Mouse (Mus musculus): ENCODE data around the gene Nhs. TPM values are rescaled to one million over a fixed set of nuclear protein-coding genes. Genes with fewer than 3 reads are reported as not detected.

The Nhs gene
- polyA plus RNA-seq (2012; ENCODE audit: insufficient read depth, insufficient read length, missing spikeins) = 0.13 TPM in 1 of 2 replicates, not detected in the other

GRCm38 (mm10) chrX:162159637-162160611 lies at the start of gene Nhs:
Gene Nhs, minus strand, starts transcription at chrX:162159730.
- Histone ChIP-seq H3K4me1 (ENCODE audit: control insufficient read depth, insufficient read depth, insufficient read length, low read length) (no peaks in the 10 kb centered on the region; the same call in 1 of the 2 replicates), H3K27ac (replicated peaks; ENCODE audit: low read depth, low read length) (no peak within 1 kb of the TSS), H3K4me3 (ENCODE audit: insufficient read depth, low read depth, low read length) (peak within 1 kb of the TSS; percentile 61)

DNA sequence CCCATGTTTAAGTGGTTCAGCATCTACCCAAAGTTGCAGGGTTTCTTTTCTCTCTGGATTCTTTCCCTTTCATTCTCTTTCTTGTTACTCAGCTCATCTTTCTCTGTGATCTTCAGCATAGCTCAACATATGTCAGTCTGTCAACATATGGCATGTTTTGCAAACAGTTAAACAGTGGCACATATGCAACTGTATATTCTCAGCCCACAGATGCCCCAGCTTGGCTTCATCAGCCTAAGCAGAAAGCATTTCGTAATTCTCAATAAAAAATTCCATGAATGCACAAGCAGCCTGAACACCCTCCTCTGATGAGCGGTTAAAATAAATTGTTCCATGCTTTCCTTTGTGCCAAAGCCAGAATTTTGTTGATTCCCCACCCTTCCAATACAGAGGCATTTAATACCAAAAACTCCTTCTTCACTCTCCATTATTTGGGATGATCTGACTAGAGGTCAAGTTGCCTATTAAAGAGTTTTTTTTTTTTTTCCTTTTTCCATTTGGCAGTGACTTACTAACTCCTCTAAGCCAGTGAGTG lies 46.9 kb upstream of the Nhs start:
- Histone ChIP-seq H3K4me3 (ENCODE audit: insufficient read depth, low read depth, low read length) (no peak overlapping the region), H3K4me1 (ENCODE audit: control insufficient read depth, insufficient read depth, insufficient read length, low read length) (no peaks in the 10 kb centered on the region), H3K27ac (replicated peaks; ENCODE audit: low read depth, low read length) (no peak overlapping the region)

DNA sequence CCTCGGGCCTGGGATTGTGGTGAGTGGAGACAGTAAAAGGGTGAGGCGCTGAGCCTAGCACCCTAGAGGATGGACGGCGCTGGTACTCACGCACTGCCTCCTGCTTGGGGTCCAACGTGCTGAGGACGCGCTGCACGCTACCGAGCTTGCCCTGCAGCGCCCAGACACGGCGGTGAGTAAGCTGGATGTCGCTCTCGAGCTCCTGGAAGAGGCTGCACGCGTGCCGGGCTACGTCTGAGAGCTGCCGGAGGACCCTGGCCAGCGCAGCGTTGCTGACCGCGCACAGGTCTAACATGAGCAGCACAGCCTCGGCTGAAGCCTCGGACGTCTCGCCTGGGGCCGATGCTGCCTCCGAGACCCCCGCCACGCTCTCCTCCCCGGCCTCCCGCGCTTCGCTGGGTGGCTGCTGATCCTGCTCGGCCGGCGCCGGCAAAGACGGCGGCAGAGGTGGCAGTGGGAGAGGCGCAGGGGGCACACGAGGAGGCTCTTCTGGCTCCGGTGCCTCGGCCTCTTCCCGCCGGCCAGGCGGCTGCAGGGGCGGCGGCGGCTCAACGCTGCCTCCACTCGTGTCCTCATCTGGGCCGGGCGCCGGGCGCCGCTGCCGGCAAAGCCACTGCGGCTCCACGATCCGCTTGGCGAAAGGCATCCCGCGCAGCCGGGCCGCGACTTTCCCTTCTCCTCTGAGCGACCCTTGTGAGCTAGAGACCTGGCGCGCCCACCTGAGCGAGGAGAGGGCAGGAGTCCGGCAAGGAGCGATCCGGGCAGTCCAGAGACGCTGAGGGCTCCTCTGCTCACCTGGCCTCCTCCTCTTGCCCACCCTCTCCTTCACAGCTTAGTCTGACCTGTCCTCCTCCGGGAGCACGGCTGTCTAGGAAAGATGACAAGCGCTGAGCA lies 540 bp downstream of the Nhs start:
- Histone ChIP-seq H3K4me1 (ENCODE audit: control insufficient read depth, insufficient read depth, insufficient read length, low read length) (no peaks in the 10 kb centered on the region; the same call in 1 of the 2 replicates), H3K27ac (replicated peaks; ENCODE audit: low read depth, low read length) (no peak overlapping the region), H3K4me3 (ENCODE audit: insufficient read depth, low read depth, low read length) (peak overlapping the region; percentile 61)

- no peak overlapping the region; the same call in 1 of the 2 replicates for H3K4me3 ChIP-seq (ENCODE audit: insufficient read depth, low read depth, low read length)
- H3K27ac ChIP-seq (replicated peaks; ENCODE audit: low read depth, low read length) = no peak overlapping the region
- no peaks in the 10 kb centered on the region; the same call in 1 of the 2 replicates for H3K4me1 ChIP-seq (ENCODE audit: control insufficient read depth, insufficient read depth, insufficient read length, low read length)
Measured at GRCm38 (mm10) chrX:162158142-162158541, 1.4 kb downstream of the Nhs start.

DNA sequence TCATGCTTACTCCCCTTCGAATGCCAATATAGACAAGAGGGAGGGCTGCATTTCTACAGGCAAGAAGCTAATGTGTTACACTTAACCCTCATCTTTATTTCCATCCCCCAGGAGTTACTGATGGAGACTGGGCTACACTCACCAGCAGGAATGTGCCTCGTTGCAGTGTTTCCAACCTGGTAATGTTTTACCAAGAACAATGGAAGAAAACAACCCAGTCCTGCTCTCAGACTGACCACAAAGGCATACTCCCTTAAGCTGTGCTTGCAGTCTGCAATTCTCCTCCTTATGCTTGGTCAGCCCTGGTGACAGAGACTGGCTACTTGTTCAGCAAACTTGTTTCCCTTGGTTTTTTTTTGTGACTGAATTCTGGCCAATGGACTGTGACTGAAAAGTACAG lies 21.7 kb downstream of the Nhs start:
- H3K27ac ChIP-seq (replicated peaks; ENCODE audit: low read depth, low read length) = no peak overlapping the region
- H3K4me1 ChIP-seq (ENCODE audit: control insufficient read depth, insufficient read depth, insufficient read length, low read length) = no peaks in the 10 kb centered on the region
- H3K4me3 ChIP-seq (ENCODE audit: insufficient read depth, low read depth, low read length) = no peak overlapping the region

- 0 out of 2 replicates have a peak overlapping the region, but pooled peaks have one; percentile 16 for H3K4me3 ChIP-seq (ENCODE audit: insufficient read depth, low read depth, low read length)
- H3K4me1 ChIP-seq (ENCODE audit: control insufficient read depth, insufficient read depth, insufficient read length, low read length) = peaks cover 4% of the 10 kb centered on the region; the same call in 1 of the 2 replicates
- H3K27ac ChIP-seq (replicated peaks; ENCODE audit: low read depth, low read length) = no peak overlapping the region
Measured at GRCm38 (mm10) chrX:162113257-162113656, 46.3 kb downstream of the Nhs start.

DNA sequence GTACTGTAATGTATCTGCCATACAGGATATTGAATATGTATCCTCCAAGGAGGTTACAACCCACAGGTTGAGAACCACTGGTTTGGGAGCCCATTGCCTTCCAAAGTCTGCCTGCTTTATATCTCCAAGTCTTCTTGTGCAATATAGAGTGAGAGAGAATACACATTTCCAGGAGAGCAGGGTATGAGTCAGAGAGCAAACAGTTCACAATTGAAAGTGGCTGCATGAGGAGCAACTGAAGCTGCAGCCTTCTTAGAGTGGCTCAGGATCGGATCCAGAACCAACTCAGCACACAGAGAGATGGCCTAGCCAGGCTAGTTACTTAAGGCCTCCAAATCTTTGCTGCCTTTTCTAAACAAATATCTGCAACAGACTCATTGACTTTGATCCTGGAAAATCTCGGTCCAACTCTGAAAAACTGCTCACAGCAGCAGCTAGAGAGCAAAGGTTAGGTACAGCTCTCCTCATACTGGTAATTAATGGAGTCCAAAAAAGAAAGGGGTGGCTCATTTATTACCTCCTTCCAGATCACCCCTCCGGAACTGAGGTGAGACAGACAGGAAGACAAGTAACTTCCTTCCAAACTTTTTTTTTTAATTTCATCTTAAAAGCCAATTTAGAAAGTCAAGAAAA lies 56.6 kb downstream of the Nhs start:
- H3K4me1 ChIP-seq (ENCODE audit: control insufficient read depth, insufficient read depth, insufficient read length, low read length) = no peaks in the 10 kb centered on the region
- H3K4me3 ChIP-seq (ENCODE audit: insufficient read depth, low read depth, low read length) = no peak overlapping the region
- H3K27ac ChIP-seq (replicated peaks; ENCODE audit: low read depth, low read length) = no peak overlapping the region

DNA sequence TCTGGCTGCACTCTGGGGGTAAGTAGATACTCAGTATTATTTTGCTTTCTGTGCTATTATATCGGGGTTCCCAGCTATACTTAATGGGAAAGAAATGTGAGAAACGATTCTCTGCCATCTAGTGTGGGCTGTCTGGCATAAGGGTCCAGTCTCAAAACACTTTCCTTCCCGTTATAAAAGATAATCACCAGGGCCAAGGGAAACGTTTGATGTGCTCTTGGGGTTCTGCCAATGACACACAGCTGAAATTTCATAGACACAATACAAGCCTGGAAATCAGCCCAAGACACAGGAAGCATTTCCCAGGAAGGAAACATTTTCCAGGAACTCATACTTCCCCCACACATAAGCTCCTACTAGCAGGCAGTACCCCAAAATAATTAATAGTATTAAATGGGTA lies 61.2 kb downstream of the Nhs start:
- no peak overlapping the region for H3K4me3 ChIP-seq (ENCODE audit: insufficient read depth, low read depth, low read length)
- no peaks in the 10 kb centered on the region for H3K4me1 ChIP-seq (ENCODE audit: control insufficient read depth, insufficient read depth, insufficient read length, low read length)
- no peak overlapping the region for H3K27ac ChIP-seq (replicated peaks; ENCODE audit: low read depth, low read length)

GRCm38 (mm10) chrX:162087291-162087690 lies 72.2 kb downstream of the Nhs start:
- H3K4me3 ChIP-seq (ENCODE audit: insufficient read depth, low read depth, low read length) = no peak overlapping the region
- H3K4me1 ChIP-seq (ENCODE audit: control insufficient read depth, insufficient read depth, insufficient read length, low read length) = no peaks in the 10 kb centered on the region
- H3K27ac ChIP-seq (replicated peaks; ENCODE audit: low read depth, low read length) = no peak overlapping the region

- no peak overlapping the region for H3K4me3 ChIP-seq (ENCODE audit: insufficient read depth, low read depth, low read length)
- H3K27ac ChIP-seq (replicated peaks; ENCODE audit: low read depth, low read length) = no peak overlapping the region
- H3K4me1 ChIP-seq (ENCODE audit: control insufficient read depth, insufficient read depth, insufficient read length, low read length) = no peaks in the 10 kb centered on the region
Measured at GRCm38 (mm10) chrX:162085897-162086200, 73.7 kb downstream of the Nhs start.

GRCm38 (mm10) chrX:162085062-162085896 lies 74.3 kb downstream of the Nhs start:
- no peak overlapping the region for H3K4me3 ChIP-seq (ENCODE audit: insufficient read depth, low read depth, low read length)
- H3K4me1 ChIP-seq (ENCODE audit: control insufficient read depth, insufficient read depth, insufficient read length, low read length) = no peaks in the 10 kb centered on the region
- H3K27ac ChIP-seq (replicated peaks; ENCODE audit: low read depth, low read length) = no peak overlapping the region

GRCm38 (mm10) chrX:162063164-162063563 lies 96.4 kb downstream of the Nhs start:
- no peak overlapping the region for H3K4me3 ChIP-seq (ENCODE audit: insufficient read depth, low read depth, low read length)
- no peaks in the 10 kb centered on the region for H3K4me1 ChIP-seq (ENCODE audit: control insufficient read depth, insufficient read depth, insufficient read length, low read length)
- no peak overlapping the region for H3K27ac ChIP-seq (replicated peaks; ENCODE audit: low read depth, low read length)

DNA sequence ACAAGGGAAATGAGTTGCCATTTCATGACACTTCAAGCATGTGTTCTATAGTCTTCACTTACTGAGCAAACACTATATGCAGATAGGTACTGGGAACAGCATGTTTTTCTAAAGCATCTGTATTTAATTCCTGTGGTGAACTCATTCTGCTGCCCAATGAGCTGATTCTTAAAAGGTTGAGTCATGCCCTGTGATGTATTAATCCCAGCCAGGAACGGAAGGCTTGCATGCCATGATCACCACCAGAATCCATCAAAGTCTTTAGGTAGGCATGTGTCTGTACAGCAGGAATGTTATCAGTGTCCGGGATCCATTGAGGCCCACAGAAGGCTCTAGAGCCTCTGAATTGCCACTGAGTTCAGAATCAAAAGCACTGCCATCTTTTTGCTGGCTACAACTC lies 103.9 kb downstream of the Nhs start:
- no peaks in the 10 kb centered on the region for H3K4me1 ChIP-seq (ENCODE audit: control insufficient read depth, insufficient read depth, insufficient read length, low read length)
- H3K4me3 ChIP-seq (ENCODE audit: insufficient read depth, low read depth, low read length) = no peak overlapping the region
- H3K27ac ChIP-seq (replicated peaks; ENCODE audit: low read depth, low read length) = no peak overlapping the region

DNA sequence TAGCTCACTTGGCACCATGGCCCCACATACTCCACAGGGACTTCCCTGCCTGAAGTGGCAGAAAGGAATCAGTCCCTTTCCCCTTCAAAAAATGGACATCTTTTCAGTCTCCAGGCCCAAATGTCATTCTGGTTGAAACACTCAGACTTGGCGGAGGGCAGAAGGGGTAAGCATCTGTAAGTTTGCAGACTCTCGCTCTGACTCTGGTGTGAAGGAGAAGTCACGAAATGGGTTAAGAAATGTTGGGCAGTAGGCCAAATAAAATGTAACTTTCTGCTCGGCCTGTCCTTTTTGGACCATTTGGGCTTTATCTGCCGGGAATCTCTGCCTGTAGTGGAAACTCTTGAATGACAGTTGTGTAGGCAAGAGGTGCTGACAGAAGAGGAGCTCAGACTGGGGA lies 106.0 kb downstream of the Nhs start:
- H3K4me1 ChIP-seq (ENCODE audit: control insufficient read depth, insufficient read depth, insufficient read length, low read length) = no peaks in the 10 kb centered on the region
- H3K4me3 ChIP-seq (ENCODE audit: insufficient read depth, low read depth, low read length) = no peak overlapping the region
- H3K27ac ChIP-seq (replicated peaks; ENCODE audit: low read depth, low read length) = no peak overlapping the region

Data from brown adipose tissue, adult 24 weeks (tissue).